Mouse (Mus musculus): ENCODE results near the gene Eif2b2.

The Eif2b2 gene

GRCm38 (mm10) chr12:85252083-85252482, 32.8 kb downstream of the Eif2b2 start:
- DNase-seq (ENCODE audit: low read depth, low spot score) = no peak

GRCm38 (mm10) chr12:85256074-85256751, 36.9 kb downstream of the Eif2b2 start:
- DNase-seq (ENCODE audit: low read depth, low spot score) = no peak

DNA sequence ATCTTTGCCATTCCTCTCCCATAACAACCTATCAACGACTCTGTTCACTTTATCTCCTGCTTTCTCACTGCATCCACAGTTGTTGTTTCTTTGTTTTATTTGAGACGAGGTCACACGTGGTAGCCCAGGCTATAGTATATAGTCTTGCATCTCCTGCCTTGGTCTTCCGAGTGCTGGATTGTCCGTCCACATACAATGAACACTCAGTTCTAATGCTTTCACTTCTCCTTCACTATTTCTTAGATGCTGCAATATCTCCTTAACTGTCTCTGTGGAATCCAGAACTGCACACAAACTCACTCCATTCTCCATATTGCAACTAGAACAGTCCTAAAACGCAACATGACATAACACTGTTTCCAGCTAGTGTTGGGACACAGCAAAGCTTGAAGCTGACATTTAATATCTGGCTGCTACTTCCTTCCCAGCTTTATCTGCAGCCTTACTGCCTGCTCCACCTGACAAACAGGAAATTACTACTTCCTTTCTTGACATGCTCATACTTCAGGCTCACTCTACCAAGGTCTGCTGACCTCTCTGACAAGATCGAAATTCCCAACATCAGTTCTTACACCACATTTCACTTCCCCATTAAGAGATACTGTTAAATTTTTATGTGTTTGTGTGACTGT, 37.8 kb downstream of the Eif2b2 start:
- peak; percentile 53 for DNase-seq (ENCODE audit: low read depth, low spot score)

DNA sequence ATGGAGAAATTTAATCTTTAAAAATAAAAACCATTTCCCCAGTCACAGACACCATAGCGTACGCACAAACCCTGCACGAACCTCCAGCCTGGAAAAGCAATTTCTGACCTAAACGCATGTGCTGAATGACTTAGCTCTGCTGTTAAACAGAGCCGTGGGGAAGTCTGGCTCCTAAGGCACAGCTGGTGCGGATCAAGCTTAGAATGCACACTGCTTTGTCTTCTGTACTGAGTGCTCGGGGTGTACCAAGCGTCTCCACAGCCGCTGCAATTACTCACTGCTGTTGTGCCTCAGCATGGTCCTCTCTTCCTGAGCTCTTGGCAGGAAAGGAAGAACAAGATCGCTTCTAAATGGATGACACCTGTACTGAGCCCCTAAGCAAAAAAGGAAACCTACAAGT, 43.2 kb downstream of the Eif2b2 start:
- no peak for DNase-seq (ENCODE audit: low read depth, low spot score)

GRCm38 (mm10) chr12:85263190-85263589, 43.9 kb downstream of the Eif2b2 start:
- no peak for DNase-seq (ENCODE audit: low read depth, low spot score)

DNA sequence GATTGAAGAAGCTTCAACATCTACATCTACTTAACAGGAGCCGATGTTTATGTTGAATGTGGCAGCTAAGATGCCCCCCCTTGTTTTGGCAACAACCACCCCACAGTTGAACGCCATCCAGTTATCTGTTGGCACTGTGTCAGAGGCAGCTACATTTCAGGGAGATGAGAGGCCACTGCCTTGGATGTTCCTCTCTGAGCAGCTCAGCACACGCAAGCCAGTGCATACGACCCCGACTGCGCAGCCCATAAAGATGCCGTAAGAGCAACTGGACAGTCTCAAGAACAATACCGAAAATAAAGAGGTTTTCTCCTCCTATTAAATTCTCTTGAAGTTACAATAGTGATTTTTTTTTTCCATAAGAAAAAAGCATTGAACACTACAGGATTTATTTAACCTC, 45.2 kb downstream of the Eif2b2 start:
- no peak for DNase-seq (ENCODE audit: low read depth, low spot score)

DNA sequence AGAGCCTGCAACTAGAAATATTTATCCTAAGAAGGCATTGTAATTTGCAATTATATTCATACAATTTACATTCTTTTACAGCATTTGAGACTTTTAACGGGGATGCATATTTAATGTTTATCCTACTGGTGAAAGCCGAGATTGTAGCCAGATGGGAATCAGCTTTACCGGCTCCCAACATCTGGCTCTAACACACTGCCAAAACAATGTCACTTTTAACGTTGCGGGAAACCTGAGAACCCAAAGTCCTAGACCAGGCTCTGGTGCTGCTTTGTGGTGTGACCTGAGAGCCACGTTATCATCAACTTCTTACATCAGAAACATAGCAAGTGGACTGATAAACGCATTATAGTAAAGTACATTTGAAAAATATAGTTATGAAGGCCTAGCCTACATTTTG, 45.7 kb downstream of the Eif2b2 start:
- no peak for DNase-seq (ENCODE audit: low read depth, low spot score)

GRCm38 (mm10) chr12:85266248-85266647, 47.0 kb downstream of the Eif2b2 start:
- DNase-seq (ENCODE audit: low read depth, low spot score) = no peak

DNA sequence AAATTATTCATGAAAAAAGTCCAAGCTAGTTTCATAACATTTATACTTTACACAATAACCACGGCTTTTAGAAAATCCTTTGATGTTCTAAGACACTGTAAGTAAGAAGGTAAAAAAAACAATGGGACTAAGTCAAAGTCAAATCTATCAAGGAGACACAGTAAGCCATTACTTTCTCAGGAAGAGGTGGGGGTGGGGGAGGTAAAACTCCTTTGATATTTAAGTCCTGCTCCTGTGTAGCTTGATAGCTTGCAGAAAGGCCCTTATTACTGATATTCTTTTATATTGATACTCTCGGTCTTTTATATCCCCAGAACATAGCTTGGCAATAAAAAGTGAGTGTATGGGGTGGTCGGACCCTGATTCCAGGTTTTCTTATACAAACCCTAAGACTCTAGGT, 50.5 kb downstream of the Eif2b2 start:
- DNase-seq (ENCODE audit: low read depth, low spot score) = no peak

GRCm38 (mm10) chr12:85270319-85270718, 51.0 kb downstream of the Eif2b2 start, which contains the start of gene Mlh3:
Gene Mlh3 (minus strand): TSS chr12:85270599.
- peak; percentile 94 for DNase-seq (ENCODE audit: low read depth, low spot score)

GRCm38 (mm10) chr12:85271132-85271842, 52.0 kb downstream of the Eif2b2 start:
- peak; percentile 33 for DNase-seq (ENCODE audit: low read depth, low spot score)

DNA sequence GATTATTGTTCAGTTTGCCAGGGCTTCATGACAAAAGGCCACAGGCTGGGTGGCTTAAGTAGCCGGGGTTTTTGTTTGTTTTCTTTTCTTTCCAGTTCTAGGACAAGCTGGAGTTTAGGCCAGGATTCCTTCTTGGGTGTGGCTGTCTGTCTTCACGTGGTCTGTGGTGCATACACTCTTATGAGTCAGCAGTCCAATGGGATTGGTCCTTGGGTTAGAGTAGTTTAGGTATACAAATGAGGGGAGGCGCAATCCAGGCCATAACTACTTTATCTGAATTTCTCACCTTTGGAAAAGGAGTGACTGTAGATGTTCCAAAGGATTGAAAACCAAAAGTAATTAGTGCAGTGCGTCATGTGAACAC, 52.5 kb downstream of the Eif2b2 start:
- DNase-seq (ENCODE audit: low read depth, low spot score) = no peak

- no peak for DNase-seq (ENCODE audit: low read depth, low spot score)
Measured at GRCm38 (mm10) chr12:85273508-85273907, 54.2 kb downstream of the Eif2b2 start.

Measured in A20 (cell line).